Mouse (Mus musculus) spleen, postnatal 10 days (tissue): ENCODE measurements around the gene Plekho2.

ENCODE experiments used
- DNase-seq, 2 experiments: peaks; one replicate each; pipeline ENCODE4 v3.0.0; 2021 to 2022; ENCODE audit warnings: low spot score in 2 of 2

Gene Plekho2

GRCm38 (mm10) chr9:65555001-65555405 lies 24.8 kb downstream of the Plekho2 start:
- DNase-seq = peak in 1 of 2 experiments; percentile 63

GRCm38 (mm10) chr9:65552711-65553110 lies 27.1 kb downstream of the Plekho2 start:
- no peak for DNase-seq

GRCm38 (mm10) chr9:65552141-65552540 lies 27.7 kb downstream of the Plekho2 start:
- DNase-seq = no peak

- DNase-seq = peak; percentile 60 to 82
Observed at GRCm38 (mm10) chr9:65551035-65551434, 28.8 kb downstream of the Plekho2 start.

- no peak for DNase-seq
Observed at GRCm38 (mm10) chr9:65550079-65550831, 29.6 kb downstream of the Plekho2 start.

GRCm38 (mm10) chr9:65549643-65550042 lies 30.2 kb downstream of the Plekho2 start:
- no peak for DNase-seq

GRCm38 (mm10) chr9:65549139-65549538 lies 30.7 kb downstream of the Plekho2 start:
- DNase-seq = no peak

GRCm38 (mm10) chr9:65548311-65548710 lies 31.5 kb downstream of the Plekho2 start:
- DNase-seq = no peak

GRCm38 (mm10) chr9:65547844-65548243 lies 32.0 kb downstream of the Plekho2 start:
- DNase-seq = no peak

- DNase-seq = no peak
Observed at GRCm38 (mm10) chr9:65547111-65547510, 32.7 kb downstream of the Plekho2 start.

GRCm38 (mm10) chr9:65546413-65546695 lies 33.5 kb downstream of the Plekho2 start:
- DNase-seq = no peak

- DNase-seq = no peak
Observed at GRCm38 (mm10) chr9:65545635-65546412, 34.0 kb downstream of the Plekho2 start.

GRCm38 (mm10) chr9:65542111-65542524 lies 37.7 kb downstream of the Plekho2 start:
- DNase-seq = no peak

GRCm38 (mm10) chr9:65541126-65542068 lies 38.4 kb downstream of the Plekho2 start:
- peak; percentile 64 to 76 for DNase-seq

- no peak for DNase-seq
Observed at GRCm38 (mm10) chr9:65539697-65540096, 40.1 kb downstream of the Plekho2 start.

GRCm38 (mm10) chr9:65537901-65538630 lies 41.8 kb downstream of the Plekho2 start:
- no peak for DNase-seq

- no peak for DNase-seq
Observed at GRCm38 (mm10) chr9:65536491-65536890, 43.3 kb downstream of the Plekho2 start.

- no peak for DNase-seq
Observed at GRCm38 (mm10) chr9:65535789-65536469, 43.9 kb downstream of the Plekho2 start.

GRCm38 (mm10) chr9:65535191-65535722 lies 44.6 kb downstream of the Plekho2 start:
- DNase-seq = peak; percentile 42 to 65

GRCm38 (mm10) chr9:65534111-65534510 lies 45.7 kb downstream of the Plekho2 start:
- DNase-seq = peak in 1 of 2 experiments; percentile 14
